Mouse (Mus musculus) thymus, adult 2 months (tissue): Measurements from ENCODE around the gene Tmem209. TPM values are rescaled to one million over a fixed set of nuclear protein-coding genes. Genes with fewer than 3 reads are reported as not detected.

Source experiments
- DNase-seq: peaks from one replicate; pipeline ENCODE4 v3.0.0; 2021
- H3K27ac ChIP-seq: fragments of 200-500 bp; 2 replicates; pipeline ENCODE4 v1.5.1; 2012; ENCODE audit warnings: low read length, control low read depth; ENCODE audit not compliant: control insufficient read depth, insufficient read depth
- H3K27me3 ChIP-seq: fragments of 200-500 bp; 2 replicates; pipeline ENCODE4 v1.6.1; 2012; ENCODE audit warnings: mild to moderate bottlenecking, low read length, moderate library complexity, mixed read lengths; ENCODE audit not compliant: control insufficient read depth, insufficient read depth
- H3K36me3 ChIP-seq: fragments of 200-500 bp; 2 replicates; pipeline ENCODE4 v1.6.1; 2012; ENCODE audit warnings: mild to moderate bottlenecking, low read length, moderate library complexity; ENCODE audit not compliant: control insufficient read depth, insufficient read depth
- H3K4me1 ChIP-seq: fragments of 200-500 bp; replicated peaks from 2 replicates; pipeline ENCODE4 v1.6.1; 2012; ENCODE audit warnings: low read length; ENCODE audit not compliant: control insufficient read depth, insufficient read depth
- H3K4me3 ChIP-seq: fragments of 200-500 bp; 2 replicates; pipeline ENCODE4 v1.5.1; 2012; ENCODE audit warnings: mild to moderate bottlenecking, low read length, control low read depth, moderate library complexity; ENCODE audit not compliant: control insufficient read depth, insufficient read depth
- CTCF ChIP-seq: fragments of 200-500 bp; IDR thresholded peaks from 2 replicates; pipeline ENCODE4 v1.5.1; 2012; ENCODE audit warnings: mild to moderate bottlenecking, control low read depth, low read length, moderate library complexity, borderline replicate concordance; ENCODE audit not compliant: control insufficient read depth, poor library complexity, insufficient read depth; ENCODE audit errors: extremely low read depth
- POLR2A ChIP-seq: fragments of 200-500 bp; IDR thresholded peaks from 2 replicates; pipeline ENCODE4 v1.6.1; 2012; ENCODE audit warnings: mild to moderate bottlenecking, low read length, control low read depth, moderate library complexity; ENCODE audit not compliant: control insufficient read depth, poor library complexity, insufficient read depth; ENCODE audit errors: extremely low read depth
- WGBS: fragments of 180-500 bp; shearing (Covaris S2); methylation state at CpG from one replicate; pipeline ENCODE4 v1.1.7; 2018; 5-methylcytosine and 5-hydroxymethylcytosine counted together
- polyA plus RNA-seq: library from polyadenylated mRNA; depleted of rRNA; stranded (reverse); fragments of >200 nt; gene quantifications from 2 replicates; pipeline ENCODE4 v1.2.3, GENCODE M21; 2012

The Tmem209 gene
- polyA plus RNA-seq, 1 experiment: 80.2 TPM

- 92% methylated on average over 6 of the region's 6 CpGs for WGBS
- TF ChIP-seq POLR2A (no peak), CTCF (no peak)
- no peak overlapping the region for H3K27ac ChIP-seq
Observed at GRCm38 (mm10) chr6:30477784-30478183, 31.8 kb downstream of the Tmem209 start.

DNA sequence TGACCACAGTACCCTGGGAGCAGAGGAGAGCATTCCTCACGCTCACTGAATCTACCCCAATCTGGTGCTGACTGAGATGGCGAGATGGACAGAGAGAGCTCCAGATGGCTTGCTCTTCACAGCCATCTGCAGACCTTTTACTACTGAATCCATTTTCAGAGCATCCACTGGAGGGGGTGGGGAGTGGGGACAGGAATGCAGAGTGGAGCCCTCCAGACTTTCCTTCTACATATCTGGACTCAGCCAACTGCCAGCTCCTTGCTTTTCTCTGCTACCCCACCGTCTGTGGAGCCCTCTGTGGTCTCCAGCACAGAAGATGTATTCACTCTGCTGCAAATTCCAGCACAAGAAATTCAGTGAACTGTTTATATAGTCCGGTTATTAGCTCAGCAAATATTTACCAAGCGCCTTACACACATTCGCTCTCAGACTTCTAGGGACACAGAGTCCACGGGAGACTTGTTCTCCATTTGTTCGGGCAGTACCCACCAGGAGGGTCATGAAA lies 32.3 kb downstream of the Tmem209 start:
- DNase-seq: no peak
- 96% methylated on average over 8 of the region's 8 CpGs for WGBS
- no peak for TF ChIP-seq CTCF
- TF ChIP-seq POLR2A: no peak
- H3K27ac ChIP-seq: no peak overlapping the region
- no peaks in the 10 kb centered on the region for H3K4me1 ChIP-seq
- H3K27me3 ChIP-seq: no peaks in the 10 kb centered on the region
- H3K4me3 ChIP-seq: no peak overlapping the region
- H3K36me3 ChIP-seq: peaks cover 23% of the 10 kb centered on the region

More at GRCm38 (mm10) chr6:30477784-30478183, 31.8 kb downstream of the Tmem209 start:
- no peaks in the 10 kb centered on the region for H3K27me3 ChIP-seq
- H3K36me3 ChIP-seq: peaks cover 29% of the 10 kb centered on the region
- no peak for DNase-seq
- H3K4me3 ChIP-seq: no peak overlapping the region
- H3K4me1 ChIP-seq: no peaks in the 10 kb centered on the region

GRCm38 (mm10) chr6:30476025-30476765 lies 33.4 kb downstream of the Tmem209 start:
- Histone ChIP-seq H3K27me3 (no peaks in the 10 kb centered on the region), H3K4me3 (no peak overlapping the region), H3K36me3 (peaks cover 17% of the 10 kb centered on the region), H3K4me1 (no peaks in the 10 kb centered on the region), H3K27ac (no peak overlapping the region)
- no peak for TF ChIP-seq POLR2A
- no peak for TF ChIP-seq CTCF
- WGBS: 80% methylated on average over 10 of the region's 10 CpGs
- DNase-seq: no peak

GRCm38 (mm10) chr6:30471706-30472105 lies 37.9 kb downstream of the Tmem209 start:
- Histone ChIP-seq H3K27me3 (no peaks in the 10 kb centered on the region), H3K4me1 (no peaks in the 10 kb centered on the region), H3K27ac (no peak overlapping the region), H3K4me3 (no peak overlapping the region), H3K36me3 (no peaks in the 10 kb centered on the region)
- 88% methylated on average over 3 of the region's 3 CpGs for WGBS
- no peak for DNase-seq
- TF ChIP-seq POLR2A (no peak), CTCF (no peak)

DNA sequence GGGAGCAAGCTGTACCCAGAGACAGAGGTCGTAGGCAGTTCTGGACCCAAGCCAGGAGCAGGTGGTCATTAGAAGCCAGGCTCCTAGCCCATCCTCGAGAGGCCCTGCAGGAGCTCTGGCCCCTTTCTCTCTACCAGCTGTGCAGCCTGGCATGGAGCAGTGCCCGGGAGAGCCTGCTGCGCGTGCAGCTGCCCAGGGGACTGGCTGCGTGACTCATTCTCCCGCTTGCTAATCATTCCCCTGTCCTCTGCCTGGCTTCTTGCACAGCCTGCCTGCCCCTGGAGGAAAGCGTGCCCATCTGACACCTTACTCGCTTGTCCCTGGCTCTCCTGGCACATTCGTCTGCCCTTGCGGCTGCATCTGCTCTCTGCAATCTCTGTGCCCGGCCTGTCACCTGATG lies 40.2 kb downstream of the Tmem209 start:
- Histone ChIP-seq H3K27me3 (no peaks in the 10 kb centered on the region), H3K36me3 (no peaks in the 10 kb centered on the region), H3K4me3 (no peak overlapping the region), H3K27ac (no peak overlapping the region), H3K4me1 (no peaks in the 10 kb centered on the region)
- TF ChIP-seq CTCF (no peak), POLR2A (no peak)
- DNase-seq: no peak
- WGBS: 91% methylated on average over 12 of the region's 12 CpGs

DNA sequence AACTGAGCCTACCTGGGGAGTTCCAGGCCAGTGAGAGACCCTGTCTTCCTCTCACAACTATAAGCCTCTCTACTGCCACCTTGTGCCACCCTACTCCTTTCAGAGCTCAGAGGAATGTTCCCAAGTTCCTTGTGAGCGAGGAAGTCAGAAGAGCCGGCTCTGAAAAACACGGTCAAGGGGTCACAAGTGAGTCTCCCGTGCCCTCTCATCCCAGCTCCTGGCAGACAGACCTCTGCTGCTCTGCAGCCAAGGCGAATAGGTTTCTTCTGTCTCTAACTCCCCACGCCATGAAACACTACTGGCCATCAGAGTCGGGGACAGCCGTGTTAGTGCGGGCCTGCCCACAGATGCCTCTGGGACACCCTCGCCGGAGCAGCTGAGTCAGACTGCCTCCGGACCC lies 40.9 kb downstream of the Tmem209 start:
- Histone ChIP-seq H3K27ac (no peak overlapping the region), H3K4me3 (no peak overlapping the region), H3K36me3 (no peaks in the 10 kb centered on the region), H3K4me1 (no peaks in the 10 kb centered on the region), H3K27me3 (no peaks in the 10 kb centered on the region)
- peak; percentile 39 for DNase-seq
- TF ChIP-seq POLR2A: no peak
- TF ChIP-seq CTCF: no peak
- WGBS: 69% methylated on average over 12 of the region's 12 CpGs
